Mouse (Mus musculus): ENCODE measurements around the gene Cntnap2.
"Not testable (repeated sequence)": the region's sequence is repeated elsewhere in the genome, so short reads cannot be mapped to it uniquely, and the experiment has no call there.

The Cntnap2 gene

GRCm38 (mm10) chr6:46972640-46973039 lies 1913.5 kb downstream of the Cntnap2 start:
- DNase-seq (ENCODE audit: low spot score): peak; percentile 12

GRCm38 (mm10) chr6:46996010-46996602 lies 1936.9 kb downstream of the Cntnap2 start:
- DNase-seq (ENCODE audit: low spot score): no peak

- DNase-seq (ENCODE audit: low spot score): no peak
These were observed 1945.3 kb downstream of the Cntnap2 start for GRCm38 (mm10) chr6:47004430-47004829.

- no peak for DNase-seq (ENCODE audit: low spot score)
These were observed 1953.8 kb downstream of the Cntnap2 start for GRCm38 (mm10) chr6:47012933-47013332.

GRCm38 (mm10) chr6:47013535-47013934 lies 1954.4 kb downstream of the Cntnap2 start:
- DNase-seq (ENCODE audit: low spot score): peak; percentile 48

- no peak for DNase-seq (ENCODE audit: low spot score)
These were observed 1955.9 kb downstream of the Cntnap2 start for GRCm38 (mm10) chr6:47014886-47015586.

- DNase-seq (ENCODE audit: low spot score): no peak
These were observed 1967.0 kb downstream of the Cntnap2 start for GRCm38 (mm10) chr6:47026064-47026686.

GRCm38 (mm10) chr6:47031362-47031761 lies 1972.2 kb downstream of the Cntnap2 start:
- DNase-seq (ENCODE audit: low spot score): no peak

- DNase-seq (ENCODE audit: low spot score): no peak
These were observed 1983.4 kb downstream of the Cntnap2 start for GRCm38 (mm10) chr6:47042602-47043001.

- no peak for DNase-seq (ENCODE audit: low spot score)
These were observed 1984.4 kb downstream of the Cntnap2 start for GRCm38 (mm10) chr6:47043586-47043985.

GRCm38 (mm10) chr6:47044385-47045200 lies 1985.4 kb downstream of the Cntnap2 start:
- DNase-seq (ENCODE audit: low spot score): no peak

GRCm38 (mm10) chr6:47049051-47049450 lies 1989.9 kb downstream of the Cntnap2 start:
- DNase-seq (ENCODE audit: low spot score): no peak

GRCm38 (mm10) chr6:47050319-47051222 lies 1991.4 kb downstream of the Cntnap2 start:
- DNase-seq (ENCODE audit: low spot score): no peak

- DNase-seq (ENCODE audit: low spot score): no peak
These were observed 2002.2 kb downstream of the Cntnap2 start for GRCm38 (mm10) chr6:47061341-47061740.

- DNase-seq (ENCODE audit: low spot score): no peak
These were observed 2030.8 kb downstream of the Cntnap2 start for GRCm38 (mm10) chr6:47089998-47090397.

GRCm38 (mm10) chr6:47104951-47105350 lies 2045.8 kb downstream of the Cntnap2 start:
- no peak for DNase-seq (ENCODE audit: low spot score)

- DNase-seq (ENCODE audit: low spot score): no peak
These were observed 2050.5 kb downstream of the Cntnap2 start for GRCm38 (mm10) chr6:47109582-47110220.

- not testable (repeated sequence) for DNase-seq (ENCODE audit: low spot score)
These were observed 2074.9 kb downstream of the Cntnap2 start for GRCm38 (mm10) chr6:47134063-47134462.

- not testable (repeated sequence) for DNase-seq (ENCODE audit: low spot score)
These were observed 2093.9 kb downstream of the Cntnap2 start for GRCm38 (mm10) chr6:47153018-47153417.

GRCm38 (mm10) chr6:47174580-47175294 lies 2115.6 kb downstream of the Cntnap2 start:
- DNase-seq (ENCODE audit: low spot score): not testable (repeated sequence)

All from lung, postnatal 25 days (tissue).